Mouse (Mus musculus) lung, postnatal 0 days (tissue): ENCODE results near the gene Bcas2. TPM values are rescaled to one million over a fixed set of nuclear protein-coding genes. Genes with fewer than 3 reads are reported as not detected.

Experiments used
- ATAC-seq: fragments of 200-750 bp; cut with Nextera tagmentation; 2 replicates; pipeline ENCODE4 v1.8.0; 2017; ENCODE audit warnings: moderate library complexity
- DNase-seq: peaks from one replicate; pipeline ENCODE4 v3.0.0-alpha.2; 2016; ENCODE audit warnings: low spot score
- H3K27ac ChIP-seq: fragments of 300-500 bp; sonication (generic); 2 replicates; pipeline ENCODE4 v1.5.1; 2014; ENCODE audit warnings: antibody characterized with exemption, mild to moderate bottlenecking, low read length, mixed read lengths
- H3K27me3 ChIP-seq: fragments of 300-500 bp; sonication (generic); replicated peaks from 2 replicates; pipeline ENCODE4 v1.6.1; 2014; ENCODE audit warnings: low read length, mixed read lengths; ENCODE audit not compliant: insufficient read depth
- H3K36me3 ChIP-seq: fragments of 300-500 bp; sonication (generic); 2 replicates; pipeline ENCODE4 v1.6.1; 2014; ENCODE audit warnings: low read length, mixed read lengths; ENCODE audit not compliant: insufficient read depth
- H3K4me1 ChIP-seq: fragments of 300-500 bp; sonication (generic); 2 replicates; pipeline ENCODE4 v1.6.1; 2014; ENCODE audit warnings: antibody characterized with exemption, low read depth, low read length, mixed read lengths; ENCODE audit not compliant: insufficient read depth
- H3K4me2 ChIP-seq: fragments of 300-500 bp; sonication (generic); replicated peaks from 2 replicates; pipeline ENCODE4 v1.6.1; 2014; ENCODE audit warnings: low read depth, mild to moderate bottlenecking, low read length, moderate library complexity, mixed read lengths
- H3K4me3 ChIP-seq: fragments of 300-500 bp; sonication (generic); 2 replicates; pipeline ENCODE4 v1.5.1; 2014; ENCODE audit warnings: low read depth, low read length
- H3K9ac ChIP-seq: fragments of 300-500 bp; sonication (generic); replicated peaks from 2 replicates; pipeline ENCODE4 v1.6.1; 2014; ENCODE audit warnings: low read depth, mild to moderate bottlenecking
- H3K9me3 ChIP-seq: fragments of 300-500 bp; sonication (generic); 2 replicates; pipeline ENCODE4 v1.6.1; 2016; ENCODE audit warnings: low read length, mixed read lengths
- CTCF ChIP-seq: IDR thresholded peaks from 2 replicates; pipeline ENCODE4 v1.5.1; 2016; ENCODE audit warnings: antibody characterized with exemption, mild to moderate bottlenecking
- EP300 ChIP-seq: IDR thresholded peaks from 2 replicates; pipeline ENCODE4 v1.6.1; 2016; ENCODE audit warnings: antibody characterized with exemption, mild to moderate bottlenecking, control low read depth
- WGBS: fragments of 180-500 bp; shearing (Covaris S2); extraction: QIAGEN DNeasy Blood & Tissue Kit; methylation state at CpG from one replicate; pipeline ENCODE4 v1.1.7; 2014; 5-methylcytosine and 5-hydroxymethylcytosine counted together
- polyA plus RNA-seq: library from polyadenylated mRNA; unstranded; fragments of >200 nt; fragmentation: Nextera tagmentation; extraction: Ambion mirVana; gene quantifications from 2 replicates; pipeline ENCODE4 v1.2.1, GENCODE M21; 2015

Gene Bcas2
- polyA plus RNA-seq, 1 experiment from 2014 or later: 89.8 TPM

- no peaks in the 10 kb centered on the region for H3K9me3 ChIP-seq
- TF ChIP-seq CTCF: no peak
- no peak for TF ChIP-seq EP300
- no peak for DNase-seq
- no peaks in the 10 kb centered on the region for H3K27me3 ChIP-seq
- peak; percentile 33; the same call in 1 of the 2 replicates for ATAC-seq
- 78% methylated on average over 11 of the region's 11 CpGs for WGBS
- H3K36me3 ChIP-seq: peaks cover 4% of the 10 kb centered on the region; the same call in 1 of the 2 replicates
- H3K4me2 ChIP-seq: no peak overlapping the region
- H3K4me1 ChIP-seq: no peaks in the 10 kb centered on the region
- no peak overlapping the region for H3K9ac ChIP-seq
- no peak overlapping the region for H3K4me3 ChIP-seq
- no peak overlapping the region for H3K27ac ChIP-seq
Measured at GRCm38 (mm10) chr3:103141287-103141686, 30.2 kb upstream of the Bcas2 start.

- DNase-seq (no peak), ATAC-seq (no peak)
- TF ChIP-seq EP300: no peak
- no peak for TF ChIP-seq CTCF
- H3K9me3 ChIP-seq: no peaks in the 10 kb centered on the region
- no peak overlapping the region for H3K9ac ChIP-seq
- 77% methylated on average over 10 of the region's 10 CpGs for WGBS
- H3K27ac ChIP-seq: no peak overlapping the region
- H3K36me3 ChIP-seq: peaks cover 4% of the 10 kb centered on the region
- H3K27me3 ChIP-seq: no peaks in the 10 kb centered on the region
- H3K4me1 ChIP-seq: no peaks in the 10 kb centered on the region
- no peak overlapping the region for H3K4me2 ChIP-seq
- no peak overlapping the region for H3K4me3 ChIP-seq
Measured at GRCm38 (mm10) chr3:103142366-103142765, 29.1 kb upstream of the Bcas2 start.

GRCm38 (mm10) chr3:103145336-103145735, 26.1 kb upstream of the Bcas2 start:
- H3K36me3 ChIP-seq: peaks cover 10% of the 10 kb centered on the region; the same call in 1 of the 2 replicates
- H3K27ac ChIP-seq: no peak overlapping the region
- DNase-seq (no peak), ATAC-seq (no peak)
- H3K9ac ChIP-seq: no peak overlapping the region
- no peak overlapping the region for H3K4me3 ChIP-seq
- no peaks in the 10 kb centered on the region for H3K9me3 ChIP-seq
- no peaks in the 10 kb centered on the region for H3K4me1 ChIP-seq
- H3K4me2 ChIP-seq: no peak overlapping the region
- no peak for TF ChIP-seq CTCF
- no peak for TF ChIP-seq EP300
- no peaks in the 10 kb centered on the region for H3K27me3 ChIP-seq
- WGBS: 79% methylated on average over 2 of the region's 2 CpGs

- Histone ChIP-seq H3K9me3 (no peaks in the 10 kb centered on the region), H3K36me3 (peaks cover 15% of the 10 kb centered on the region; the same call in 1 of the 2 replicates), H3K27me3 (no peaks in the 10 kb centered on the region), H3K9ac (no peak overlapping the region), H3K4me3 (no peak overlapping the region), H3K4me2 (no peak overlapping the region), H3K27ac (no peak overlapping the region), H3K4me1 (no peaks in the 10 kb centered on the region)
- DNase-seq: no peak
- ATAC-seq: no peak
- WGBS: 87% methylated on average over 4 of the region's 4 CpGs
- TF ChIP-seq CTCF (no peak), EP300 (no peak)
Measured at GRCm38 (mm10) chr3:103145791-103146190, 25.7 kb upstream of the Bcas2 start.

- H3K4me3 ChIP-seq: no peak overlapping the region
- ATAC-seq (no peak), DNase-seq (no peak)
- H3K27ac ChIP-seq: no peak overlapping the region
- H3K4me2 ChIP-seq: no peak overlapping the region
- no peak for TF ChIP-seq CTCF
- no peak for TF ChIP-seq EP300
- H3K4me1 ChIP-seq: no peaks in the 10 kb centered on the region
- no peak overlapping the region for H3K9ac ChIP-seq
- H3K36me3 ChIP-seq: peaks cover 15% of the 10 kb centered on the region; the same call in 1 of the 2 replicates
- H3K9me3 ChIP-seq: no peaks in the 10 kb centered on the region
- H3K27me3 ChIP-seq: no peaks in the 10 kb centered on the region
- WGBS: 69% methylated on average over 23 of the region's 23 CpGs
Measured at GRCm38 (mm10) chr3:103146330-103147166, 24.9 kb upstream of the Bcas2 start.

GRCm38 (mm10) chr3:103147775-103148174, 23.7 kb upstream of the Bcas2 start:
- Histone ChIP-seq H3K4me1 (no peaks in the 10 kb centered on the region), H3K27me3 (no peaks in the 10 kb centered on the region), H3K4me2 (no peak overlapping the region), H3K36me3 (peaks cover 18% of the 10 kb centered on the region; the same call in 1 of the 2 replicates), H3K4me3 (no peak overlapping the region), H3K9ac (no peak overlapping the region), H3K9me3 (no peaks in the 10 kb centered on the region), H3K27ac (no peak overlapping the region)
- no peak for ATAC-seq
- DNase-seq: no peak
- no peak for TF ChIP-seq EP300
- peak; percentile 29; the same call in 1 of the 2 replicates for TF ChIP-seq CTCF
- 81% methylated on average over 4 of the region's 4 CpGs for WGBS
